Mouse (Mus musculus) megakaryocyte progenitor cell, adult 5-6 weeks (primary cell): Measurements from ENCODE around the gene Hes6. TPM values are rescaled to one million over a fixed set of nuclear protein-coding genes. Genes with fewer than 3 reads are reported as not detected.

ENCODE experiments used
- ATAC-seq: replicated peaks from 2 replicates; pipeline ENCODE4 v1.8.0; 2016; ENCODE audit warnings: mild to moderate bottlenecking, moderate TSS enrichment, inconsistent platforms; ENCODE audit not compliant: poor library complexity
- total RNA-seq, 2 experiments: library from RNA; stranded (forward) in 1 of 2; stranded (reverse) in 1 of 2; fragments of 157-497, 149-512 nt in 1 of 2; fragments of 200-1000 nt in 1 of 2; gene quantifications; 2 replicates each; pipeline versions ENCODE4 v1.2.3 to v1.2.4; 2015 to 2017

The Hes6 gene
- total RNA-seq, 2 experiments from 2014 or later, result 30.4 to 35.4 TPM

DNA sequence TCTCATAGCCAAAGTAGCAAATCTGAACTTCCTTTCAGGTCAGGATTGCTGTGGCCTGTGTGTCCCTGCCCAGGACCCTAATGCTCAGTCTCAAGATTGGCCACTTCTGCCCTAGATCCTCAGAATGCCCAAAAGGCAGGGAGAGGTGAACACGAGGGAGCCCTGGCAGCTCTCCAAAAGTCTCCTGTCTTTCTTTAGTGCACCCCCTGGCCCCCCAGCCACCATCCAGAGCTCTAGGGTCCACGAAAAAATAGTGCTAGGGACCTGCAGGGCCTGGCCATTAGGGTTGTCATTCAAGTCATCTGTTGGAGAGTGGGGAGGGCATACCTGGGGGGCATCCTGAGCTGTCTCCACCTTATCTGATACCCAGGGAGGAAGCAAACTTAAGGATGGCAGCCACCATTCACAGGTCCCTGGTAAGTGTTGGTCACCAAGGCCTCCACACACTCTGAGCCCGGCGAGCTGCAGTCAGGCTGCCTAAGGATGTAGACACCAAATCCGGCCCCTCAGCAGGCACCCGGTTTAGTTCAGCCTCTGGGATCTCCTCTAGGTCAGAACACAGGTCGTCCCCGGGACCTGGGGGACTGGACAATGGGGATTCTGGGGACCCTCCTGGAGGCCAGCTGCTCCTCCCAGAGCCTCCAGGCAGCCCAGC lies 2.1 kb downstream of the Hes6 start:
- no peak for ATAC-seq

DNA sequence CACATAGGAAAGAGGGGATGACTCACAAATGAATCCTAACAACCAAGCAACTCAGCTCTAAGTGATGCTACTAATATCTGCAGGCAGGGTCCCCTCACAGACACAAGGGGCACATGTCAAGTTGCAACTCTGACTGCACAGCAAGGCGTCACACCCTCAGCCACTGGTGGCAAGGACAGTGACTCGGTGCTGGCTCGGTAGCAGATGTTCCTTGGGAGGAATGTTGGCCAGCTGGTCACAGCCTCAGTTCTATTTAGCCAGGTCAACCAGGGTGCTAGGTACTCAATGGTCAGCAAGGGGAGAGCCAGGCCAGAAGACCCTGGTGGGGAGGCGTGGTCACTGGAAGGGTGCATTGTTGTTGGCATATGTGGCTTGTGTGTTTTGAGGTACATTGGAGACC lies 6.0 kb downstream of the Hes6 start:
- no peak for ATAC-seq

DNA sequence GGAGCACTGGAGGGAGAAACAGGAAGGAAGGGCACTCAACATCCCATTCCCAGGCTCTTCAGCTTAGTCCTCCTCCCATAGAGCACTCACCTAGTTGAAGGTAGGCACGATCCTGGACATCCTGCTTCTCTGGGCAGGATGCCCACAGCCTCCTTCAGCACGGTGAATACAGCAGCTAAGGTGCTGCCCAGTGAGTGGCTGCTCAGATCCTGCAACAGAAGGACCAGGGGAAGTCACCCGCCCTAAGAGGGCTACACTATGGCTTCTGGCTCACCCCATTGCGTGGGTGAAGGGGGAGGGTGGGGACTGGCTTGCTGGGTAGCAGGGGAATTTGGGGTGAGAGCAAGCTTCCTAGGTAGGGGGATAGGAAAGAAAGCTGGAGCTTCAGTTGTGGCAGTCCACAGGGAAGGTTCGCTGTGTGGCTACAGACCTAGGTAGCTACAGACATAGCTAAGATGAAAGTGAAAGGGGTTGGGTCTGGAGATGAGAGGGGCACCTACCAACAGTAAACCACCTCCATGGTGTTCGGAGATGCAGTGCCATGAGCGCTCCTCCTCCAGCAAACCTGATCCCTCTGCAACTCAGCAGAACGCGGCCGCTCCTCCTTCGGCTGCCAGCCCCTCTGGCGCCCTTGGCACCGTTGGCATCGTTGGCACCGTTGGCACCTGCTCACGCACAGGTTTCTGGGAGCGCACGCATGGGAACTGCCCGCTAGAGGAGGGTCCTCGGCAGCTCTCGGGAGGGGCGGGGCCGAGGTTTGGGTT lies 8.2 kb downstream of the Hes6 start:
- ATAC-seq, result peak; percentile 32; the same call in 1 of the 2 replicates

DNA sequence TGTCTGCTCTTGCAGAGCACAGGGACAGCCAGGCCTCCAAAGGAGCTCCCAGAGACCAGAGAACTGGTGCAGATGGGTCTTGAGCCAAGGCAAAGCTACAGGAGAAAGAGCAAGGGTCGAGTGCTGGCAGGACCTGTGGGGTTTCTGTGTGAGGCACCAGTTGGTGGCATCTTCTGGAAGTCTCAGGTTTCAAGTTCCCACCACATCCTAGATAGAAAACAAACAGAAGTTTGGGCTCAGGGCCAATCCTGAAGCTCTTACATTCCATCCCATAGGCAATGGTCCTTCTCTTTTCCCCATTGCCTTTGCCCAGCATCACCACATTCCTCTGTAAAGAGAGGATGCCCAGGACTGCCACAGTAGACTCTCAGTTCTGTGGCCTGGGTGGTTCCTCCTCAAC lies 8.9 kb downstream of the Hes6 start:
- ATAC-seq, result no peak

DNA sequence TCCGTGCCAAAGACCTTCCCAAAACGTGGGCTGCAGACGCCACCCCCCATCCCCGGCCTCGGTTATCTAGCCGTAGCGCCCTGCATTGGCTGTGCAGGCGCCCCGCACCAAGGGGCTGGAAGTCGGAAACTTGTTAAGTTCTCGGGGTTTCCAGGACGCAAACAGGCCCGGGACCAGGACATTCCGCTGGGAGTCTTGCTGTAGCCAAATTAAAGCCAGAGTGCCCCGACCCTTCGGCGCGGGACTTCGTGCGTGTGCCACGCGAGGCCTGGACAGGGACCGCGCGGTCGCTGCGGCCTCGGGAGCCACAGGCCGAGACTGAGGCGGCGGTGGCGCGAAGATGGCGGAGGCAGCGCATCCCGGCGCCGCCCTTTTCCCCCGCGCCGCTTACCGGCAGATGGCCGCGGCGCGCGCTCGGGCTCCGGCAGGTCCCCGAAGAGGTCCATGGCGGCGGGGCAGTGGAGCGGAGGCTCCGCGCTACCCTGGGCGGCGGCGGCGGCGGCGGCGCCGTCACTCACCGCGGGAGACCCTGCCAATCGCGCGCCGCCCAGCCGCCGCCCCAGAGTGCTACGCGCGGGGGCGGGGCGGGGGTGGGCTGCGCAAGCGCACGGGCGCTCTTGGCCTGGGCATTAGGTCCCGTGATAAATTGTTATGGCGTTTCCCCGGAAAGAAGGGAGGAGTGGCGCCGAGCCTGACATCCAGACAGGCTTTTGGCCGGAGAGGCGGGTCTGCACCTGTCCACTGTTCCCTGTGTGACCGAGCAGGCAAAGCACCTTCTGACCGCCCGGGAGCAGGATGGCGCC lies 15.4 kb downstream of the Hes6 start, which contains the start of gene Ilkap:
Gene Ilkap (minus strand): TSS at position 556 of the 803 bp plus-strand sequence.
- peak; percentile 82 for ATAC-seq

DNA sequence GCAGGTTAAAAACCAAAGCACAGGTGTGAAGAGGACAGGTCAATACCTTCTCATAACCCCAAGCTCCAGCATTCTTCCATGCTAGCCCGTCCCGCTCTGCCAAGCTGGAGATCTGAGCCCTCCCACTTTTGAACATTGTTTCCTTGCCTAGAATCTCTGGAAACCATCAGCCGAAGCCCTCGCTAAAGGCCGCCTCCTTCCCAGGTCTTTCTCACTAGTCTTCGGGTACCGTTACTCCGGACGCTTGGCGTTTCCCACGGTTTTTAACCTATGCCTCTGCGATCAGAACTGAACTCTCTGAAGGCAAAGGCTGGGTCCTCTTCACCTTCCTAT lies 15.9 kb downstream of the Hes6 start:
- peak; percentile 32 for ATAC-seq

DNA sequence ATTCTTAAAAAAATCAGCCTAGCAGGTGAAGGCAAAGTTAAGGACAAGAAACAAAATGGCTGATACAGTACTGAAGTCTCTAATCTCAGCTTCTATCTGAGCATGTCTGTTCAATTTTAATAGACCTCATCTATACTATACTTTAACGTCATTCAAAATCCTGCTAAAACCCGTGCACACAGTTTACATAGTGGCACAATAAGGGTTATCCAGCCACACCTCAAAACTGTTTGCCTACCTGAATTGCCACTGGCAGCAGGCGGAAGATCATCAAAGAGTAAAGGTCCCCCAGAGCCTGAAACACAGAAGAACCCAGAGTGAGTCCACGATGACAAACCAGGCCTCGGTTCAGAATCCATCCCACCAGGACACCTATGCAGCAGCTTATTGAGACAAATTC lies 23.5 kb downstream of the Hes6 start:
- no peak for ATAC-seq

DNA sequence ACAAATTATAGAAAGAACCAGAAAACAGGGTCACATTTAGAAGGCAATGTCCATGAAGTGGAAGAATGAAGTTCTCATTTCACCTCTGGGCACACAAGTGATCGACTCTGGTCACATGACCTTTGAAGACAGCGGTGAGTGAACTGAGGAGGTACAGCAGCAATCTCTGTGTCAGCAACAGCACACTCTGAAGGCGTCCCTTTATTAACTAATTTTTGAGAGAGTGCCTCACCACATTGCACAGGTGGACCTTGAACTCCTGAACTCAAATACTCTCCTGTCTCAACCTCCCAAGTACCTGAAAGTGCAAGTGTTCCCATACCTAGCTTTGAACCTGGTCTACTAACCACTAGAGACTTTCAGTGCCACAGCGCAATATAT lies 32.8 kb downstream of the Hes6 start:
- no peak for ATAC-seq

DNA sequence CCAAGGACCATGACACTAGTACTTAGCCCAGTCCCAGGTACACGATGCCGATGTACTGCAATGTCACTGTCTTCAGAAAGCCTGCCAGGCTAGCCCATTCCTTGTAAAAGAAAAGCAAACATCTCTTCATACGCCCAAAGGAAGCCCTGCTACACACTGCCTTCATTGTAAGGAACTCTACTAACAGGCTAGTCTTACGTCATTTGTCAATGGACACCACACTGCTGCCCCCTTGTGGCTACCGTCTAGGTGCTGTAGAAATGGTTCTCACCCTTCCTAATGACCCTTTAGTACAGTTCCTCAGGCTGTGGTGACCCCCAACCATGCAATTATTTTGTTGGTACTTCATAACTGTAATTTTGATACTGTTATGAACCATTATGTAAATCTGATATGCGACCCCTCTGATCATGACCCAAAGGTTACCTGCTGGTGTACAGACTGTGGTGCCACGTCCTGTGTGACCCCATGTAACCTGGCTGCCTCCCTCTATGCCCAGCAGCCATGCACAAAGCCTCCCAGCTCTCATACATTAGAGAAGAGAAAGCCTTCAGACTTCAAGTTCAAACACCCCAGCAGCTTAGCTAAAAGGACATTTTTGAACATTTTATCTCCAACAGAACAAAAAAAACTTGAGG lies 33.3 kb downstream of the Hes6 start:
- peak; percentile 98 for ATAC-seq

DNA sequence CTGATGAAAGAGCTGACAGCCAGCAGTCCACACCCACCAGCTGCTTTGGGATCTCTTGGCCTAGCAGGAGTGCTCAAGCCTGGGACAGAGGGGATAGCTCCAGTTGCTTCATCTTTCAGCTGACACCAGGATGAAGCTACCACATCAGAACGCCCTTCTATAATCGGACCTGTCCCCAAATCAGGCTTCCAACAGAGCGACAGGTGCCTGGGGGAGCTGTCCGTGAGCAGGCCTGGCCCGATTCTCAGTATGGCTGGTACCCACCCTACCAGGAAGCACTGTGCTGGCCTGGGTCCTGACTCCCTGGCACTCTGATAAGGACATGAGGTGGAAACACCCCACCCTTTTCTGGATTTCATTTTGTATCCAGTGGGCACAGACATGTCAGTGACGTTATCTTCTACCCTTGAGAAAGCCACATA lies 40.4 kb downstream of the Hes6 start:
- ATAC-seq, result peak; percentile 80

DNA sequence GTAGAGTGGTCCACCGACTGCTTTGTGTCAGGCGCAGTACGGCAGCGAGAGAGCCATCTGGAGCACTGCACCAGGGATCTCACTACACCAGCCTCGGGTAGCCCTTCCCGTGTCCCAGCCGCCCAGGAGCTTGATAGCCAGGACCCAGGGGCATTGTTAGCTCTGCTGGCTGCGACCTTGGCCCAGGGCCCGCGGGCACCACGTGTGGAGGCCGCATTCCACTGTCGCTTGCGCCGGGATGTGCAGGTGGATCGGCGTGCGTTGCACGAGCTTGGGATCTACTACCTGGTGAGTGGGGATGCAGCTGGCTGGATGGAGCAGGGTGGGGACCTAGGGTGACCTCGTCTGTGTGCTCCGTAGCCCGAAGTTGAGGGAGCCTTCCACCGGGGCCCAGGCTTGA lies 43.8 kb downstream of the Hes6 start:
- ATAC-seq, result no peak

DNA sequence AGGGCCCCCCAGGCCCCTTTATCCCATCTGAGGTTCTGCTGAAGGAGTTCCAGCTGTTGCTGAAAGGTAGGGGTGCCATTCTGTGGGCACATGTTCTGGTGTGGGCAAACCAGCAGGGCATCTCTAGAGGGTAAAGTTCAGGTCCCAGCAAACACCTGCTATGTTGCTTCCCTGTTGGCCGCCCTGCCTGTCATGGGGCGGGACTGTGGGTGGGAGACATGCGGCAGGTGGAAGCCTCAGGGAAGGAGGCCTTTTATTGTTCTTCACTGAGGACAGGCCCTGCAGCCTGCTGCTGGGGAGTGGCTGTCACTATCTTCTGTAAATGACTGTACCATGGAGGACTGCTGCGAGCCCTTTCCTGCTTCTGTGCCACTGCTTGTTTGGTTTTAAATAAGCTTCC lies 44.4 kb downstream of the Hes6 start:
- no peak for ATAC-seq

DNA sequence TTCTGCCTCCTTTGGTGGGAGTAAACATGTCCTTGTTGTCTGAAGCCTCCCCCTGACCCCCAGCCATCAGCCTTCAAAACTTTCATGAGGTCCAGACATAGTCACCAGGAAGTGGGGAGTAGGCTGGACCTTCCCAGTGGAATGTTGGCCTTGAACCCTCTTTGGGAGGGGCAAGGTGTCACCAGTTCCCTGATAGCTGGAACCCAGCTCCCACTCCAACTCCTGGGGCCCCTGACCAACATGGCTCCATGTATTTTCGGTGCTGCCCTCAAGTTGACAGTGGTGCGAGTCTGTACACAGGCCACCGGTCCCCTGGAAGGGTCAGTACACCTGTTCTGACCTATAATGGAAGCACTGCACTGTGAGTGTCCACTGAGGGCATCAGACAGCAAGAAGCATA lies 46.5 kb downstream of the Hes6 start:
- no peak for ATAC-seq

DNA sequence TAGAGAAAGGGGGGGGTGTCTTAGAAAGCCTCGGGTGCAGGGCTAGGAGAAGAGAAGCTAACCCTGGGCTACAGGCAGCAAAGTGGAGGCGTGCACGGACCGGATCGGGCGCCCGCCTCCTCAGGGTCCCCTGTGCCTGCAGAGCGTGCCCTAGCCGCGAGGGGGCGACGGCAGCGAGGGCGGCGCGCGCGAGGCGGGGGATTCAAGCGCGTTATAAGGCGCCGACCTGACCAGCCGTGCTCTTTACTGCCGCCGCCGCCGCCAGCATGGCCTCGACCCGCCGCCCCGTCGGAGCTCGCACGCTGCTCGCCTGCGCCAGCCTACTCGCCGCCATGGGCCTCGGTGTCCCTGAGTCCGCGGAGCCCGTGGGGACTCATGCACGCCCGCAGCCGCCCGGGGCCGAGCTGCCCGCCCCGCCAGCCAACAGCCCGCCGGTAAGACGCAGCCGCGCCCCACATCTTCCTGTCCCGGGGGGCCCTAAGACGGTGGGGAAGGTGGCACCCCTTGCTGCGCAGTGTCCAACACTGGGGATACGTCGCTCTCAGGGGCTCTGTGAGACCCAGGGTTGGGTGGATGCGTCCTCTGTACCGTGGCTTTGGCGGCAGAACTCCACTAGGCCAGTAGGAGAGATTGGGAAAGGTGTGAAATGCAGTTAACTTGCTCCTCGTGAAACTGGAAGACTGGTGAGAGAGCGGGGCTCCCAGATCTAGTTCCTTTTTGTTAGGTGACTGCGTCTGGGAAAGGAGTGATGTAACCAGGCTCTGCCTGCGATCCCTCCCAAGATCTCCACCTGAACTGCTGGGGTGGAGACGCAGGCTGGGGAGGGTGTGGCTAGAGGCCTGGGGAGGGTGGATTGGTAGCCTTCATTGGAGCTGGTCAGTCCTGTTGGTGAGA lies 47.4 kb downstream of the Hes6 start, which contains the start of gene Erfe:
Gene Erfe (plus strand): TSS at position 216 of the 894 bp plus-strand sequence.
- ATAC-seq, result peak; percentile 92

DNA sequence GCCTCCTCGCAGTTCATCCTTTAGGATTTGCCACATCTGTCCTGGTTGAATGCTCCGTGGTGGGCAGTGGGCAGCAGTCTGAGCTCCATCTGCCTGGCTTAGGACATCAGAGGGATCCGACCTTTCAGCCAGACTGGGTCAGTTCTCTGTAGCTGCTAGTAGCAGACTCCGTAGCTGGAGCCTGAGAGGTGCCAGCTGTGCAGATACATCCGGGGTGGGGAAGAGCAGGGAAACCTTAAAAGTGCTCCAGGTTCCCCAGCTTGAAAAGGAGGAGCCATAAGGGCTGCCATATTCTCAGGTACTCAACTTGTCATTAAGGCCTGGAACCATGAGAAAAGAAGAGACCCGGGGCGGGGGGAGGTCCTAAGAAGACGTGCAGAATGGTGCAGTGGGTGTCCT lies 48.0 kb downstream of the Hes6 start:
- no peak for ATAC-seq

DNA sequence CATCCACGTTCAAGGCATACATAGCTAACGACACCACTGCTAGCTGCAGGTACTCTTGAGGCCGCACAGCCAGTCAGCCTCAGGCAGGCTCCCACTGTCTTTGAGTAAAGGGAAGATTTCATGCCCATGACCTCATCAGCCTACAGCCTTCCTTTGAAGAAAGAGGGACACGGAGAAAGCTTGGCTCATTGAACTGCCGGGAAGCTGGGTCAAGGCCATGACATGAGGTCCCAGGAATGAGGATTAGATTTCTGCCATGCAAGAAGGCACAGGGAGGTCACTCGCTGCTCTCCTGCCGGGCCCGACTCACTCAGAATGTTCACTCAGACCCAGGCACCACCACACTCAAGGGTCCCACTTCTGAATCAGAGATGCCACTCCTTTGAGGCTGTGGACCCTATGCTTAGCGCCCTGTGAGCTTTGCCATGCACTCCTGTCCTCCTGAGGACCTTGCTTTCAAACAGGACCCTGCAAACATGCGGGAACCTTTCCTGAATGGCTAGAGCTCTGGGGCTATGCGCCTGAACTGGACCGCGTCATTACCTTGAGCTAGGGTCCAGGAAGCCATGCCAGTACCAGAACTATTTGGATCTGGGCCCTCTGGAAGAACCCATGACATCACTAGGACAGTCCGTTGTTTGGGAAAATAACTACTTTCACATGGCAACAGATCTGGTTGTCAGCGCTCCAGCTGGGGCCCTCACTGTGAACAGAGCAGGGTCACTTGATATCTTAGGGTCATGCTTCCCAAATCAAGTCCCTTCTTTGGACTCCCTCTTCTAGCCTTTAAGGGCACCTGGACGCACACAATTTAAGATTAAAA lies 48.8 kb downstream of the Hes6 start:
- no peak for ATAC-seq

DNA sequence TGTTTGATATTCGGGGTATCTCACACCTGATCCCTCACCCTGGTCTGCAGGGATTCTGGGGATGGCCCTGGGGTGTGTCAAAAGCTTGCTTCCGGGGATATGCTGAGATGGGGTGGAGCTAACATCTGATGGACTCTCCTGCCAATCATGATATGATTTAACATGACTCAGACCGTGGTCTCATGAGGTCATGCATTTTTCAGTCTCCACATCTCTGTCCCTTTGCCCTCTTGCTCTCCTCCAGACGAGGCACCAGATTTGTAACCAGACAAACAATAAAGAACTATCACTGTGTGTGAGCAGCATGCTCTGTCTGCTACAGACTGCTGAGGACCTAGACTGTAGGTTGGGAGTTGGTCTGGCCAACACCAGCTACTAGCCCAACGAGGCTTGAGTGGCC lies 51.7 kb downstream of the Hes6 start:
- no peak for ATAC-seq
